ENCODE assay signal across 11 mouse cellular contexts in the genomic region with DNA sequence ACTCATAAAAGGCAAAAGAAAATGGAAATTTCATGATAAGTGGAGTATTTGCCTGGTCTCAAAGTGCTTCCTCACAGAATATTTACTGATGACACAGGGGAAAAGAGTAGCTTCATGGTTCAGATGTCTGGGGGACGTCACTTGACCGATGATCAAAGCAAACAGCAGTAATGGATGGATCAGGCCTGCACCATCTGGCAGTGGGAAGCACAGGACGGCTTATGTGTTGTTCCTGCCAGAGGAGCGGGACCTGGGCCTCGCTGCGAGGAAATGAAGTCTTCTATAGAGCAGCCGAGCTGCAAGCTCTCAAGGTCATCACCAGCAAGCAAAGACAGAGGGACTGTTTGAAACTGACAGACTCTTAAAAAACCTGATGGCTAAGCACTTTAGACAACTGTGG. TPM values are rescaled to one million over a fixed set of nuclear protein-coding genes. Genes with fewer than 3 reads are reported as not detected.
DNase-seq lines count a peak whose midpoint lies in the region; ATAC-seq and TF ChIP-seq lines count a peak whose summit lies in the region.
"Had no signal": no experiment of that assay in that cellular context is flagged by ENCODE, and none has a peak within 500 bp of the region (broad histone marks: within the 10 kb centered on the region; RNA-seq: fewer than 3 reads in every experiment).

No protein-coding gene starts in this region.

- no peak overlapping the region for H3K9ac ChIP-seq in hindbrain, embryonic 13.5 days
- no peak overlapping the region for H3K9ac ChIP-seq in forebrain, embryonic 11.5 days (ENCODE audit: low read length)
- H3K9ac ChIP-seq: heart, embryonic 15.5 days had no signal

- DNase-seq in layer of hippocampus, adult 2 months (ENCODE audit: low spot score in 2 of 2), result no peak
- no peak for DNase-seq in layer of hippocampus, postnatal 36 days
- peak; percentile 27 to 35 for DNase-seq in adrenal gland, postnatal 36 days
- DNase-seq in cerebellum, adult 18-20 months, result peak; percentile 56 to 68
- no peak for DNase-seq in forebrain, embryonic 11.5 days (ENCODE audit: low spot score)
- DNase-seq: kidney, adult 2 months had no signal

- peaks cover 16% of the 10 kb centered on the region; the same call in 1 of the 2 replicates for H3K36me3 ChIP-seq in hindbrain, embryonic 13.5 days
- H3K36me3 ChIP-seq in forebrain, embryonic 11.5 days (ENCODE audit: control insufficient read depth, insufficient read depth, low read length), result no peaks in the 10 kb centered on the region
- H3K36me3 ChIP-seq: heart, embryonic 15.5 days had no signal

- WGBS in hindbrain, embryonic 13.5 days, result 52% methylated on average over 7 of the region's 7 CpGs
- WGBS in forebrain, embryonic 11.5 days, result 88% methylated on average over 7 of the region's 7 CpGs

- no peak for ATAC-seq in hindbrain, embryonic 13.5 days (ENCODE audit: low FRiP score)
- ATAC-seq in megakaryocyte progenitor cell, adult 5-6 weeks (replicated peaks; ENCODE audit: poor library complexity), result no peak
- no peak for ATAC-seq in forebrain, embryonic 11.5 days (replicated peaks; ENCODE audit: low FRiP score)
- ATAC-seq: lung, postnatal 0 days had no signal

- no peak overlapping the region for H3K4me3 ChIP-seq in layer of hippocampus, adult 2 months
- no peak overlapping the region for H3K4me3 ChIP-seq in hindbrain, embryonic 13.5 days
- no peak overlapping the region for H3K4me3 ChIP-seq in forebrain, embryonic 11.5 days (ENCODE audit: low read depth, low read length)
- H3K4me3 ChIP-seq: erythroblast, embryonic 14.5 days; heart, embryonic 15.5 days had no signal

- H3K27me3 ChIP-seq in hindbrain, embryonic 13.5 days, result no peaks in the 10 kb centered on the region
- H3K27me3 ChIP-seq in forebrain, embryonic 11.5 days (ENCODE audit: control insufficient read depth, insufficient read depth, low read length), result no peaks in the 10 kb centered on the region
- H3K27me3 ChIP-seq: heart, embryonic 15.5 days had no signal

- no peak for TF ChIP-seq CTCF in layer of hippocampus, adult 2 months (conservative IDR thresholded peaks at IDR 0.05)

- H3K4me2 ChIP-seq in hindbrain, embryonic 13.5 days, result no peak overlapping the region
- H3K4me2 ChIP-seq in forebrain, embryonic 11.5 days (ENCODE audit: low read depth, low read length, severe bottlenecking), result no peak overlapping the region
- H3K4me2 ChIP-seq: heart, embryonic 15.5 days had no signal

- H3K9me3 ChIP-seq in hindbrain, embryonic 13.5 days, result no peaks in the 10 kb centered on the region
- H3K9me3 ChIP-seq in forebrain, embryonic 11.5 days (ENCODE audit: control insufficient read depth, low read length), result no peaks in the 10 kb centered on the region
- H3K9me3 ChIP-seq: heart, embryonic 15.5 days had no signal

- H3K27ac ChIP-seq in layer of hippocampus, adult 2 months, result peak overlapping the region; percentile 20; the same call in 1 of the 2 replicates
- peak overlapping the region; percentile 44; the same call in 1 of the 2 replicates for H3K27ac ChIP-seq in hindbrain, embryonic 13.5 days
- H3K27ac ChIP-seq in forebrain, embryonic 11.5 days (ENCODE audit: low read depth, low read length), result no peak overlapping the region
- H3K27ac ChIP-seq: heart, embryonic 15.5 days had no signal

- peaks cover 4% of the 10 kb centered on the region for H3K4me1 ChIP-seq in hindbrain, embryonic 13.5 days (replicated peaks)
- H3K4me1 ChIP-seq in forebrain, embryonic 11.5 days (replicated peaks; ENCODE audit: control insufficient read depth, insufficient read depth, low read length), result no peaks in the 10 kb centered on the region
- H3K4me1 ChIP-seq: heart, embryonic 15.5 days had no signal

RNA-seq across cellular contexts. Expression of gene Rnf130, which starts 37.0 kb away (rescaled TPM):
- 10 to 100 TPM; 75.3 to 78.3 TPM for total RNA-seq in layer of hippocampus, adult 2 months (2021)
- total RNA-seq in layer of hippocampus, postnatal 36 days (2021), result 10 to 100 TPM; 77.5 to 79.9 TPM
- total RNA-seq in adrenal gland, postnatal 36 days (2021), result 10 to 100 TPM; 90.3 to 98.0 TPM
- polyA plus RNA-seq in hindbrain, embryonic 13.5 days (2015; fragmentation: Nextera tagmentation; extraction: Ambion mirVana), result 60.3 and 63.6 TPM in 2 replicates
- total RNA-seq in megakaryocyte progenitor cell, adult 5-6 weeks (2015), result 256 and 262 TPM in 2 replicates
- 224 and 237 TPM in 2 replicates for total RNA-seq in megakaryocyte progenitor cell, adult 5-6 weeks (2017)
- 92.3 and 92.5 TPM in 2 replicates for polyA plus RNA-seq in forebrain, embryonic 11.5 days (2014; fragmentation: Nextera tagmentation; extraction: Ambion mirVana)

Comparison
In these comparisons a context has a peak if more than half of its experiments do, and no peak if none do; other contexts are left out.
1. DNase-seq: peak in adrenal gland, postnatal 36 days (2 of 2) and cerebellum, adult 18-20 months (2 of 2); none in layer of hippocampus, adult 2 months (0 of 2), layer of hippocampus, postnatal 36 days (0 of 2) and forebrain, embryonic 11.5 days (single experiment).